Mouse (Mus musculus): Measurements from ENCODE around the gene Gng13. TPM values are rescaled to one million over a fixed set of nuclear protein-coding genes. Genes with fewer than 3 reads are reported as not detected.
A peak's percentile ranks its signal among the peaks of the same experiment; 100 is the strongest.

Gng13 gene
- polyA plus RNA-seq, 2 experiments = not detected

GRCm38 (mm10) chr17:25727265-25728008 lies 10.5 kb downstream of the Gng13 start, which contains the start of the genes Chtf18 and Rpusd1:
Chtf18 (minus strand) TSS chr17:25727419.
Rpusd1 (plus strand) TSS chr17:25727670.
- peak; percentile 97 for ATAC-seq (ENCODE audit: insufficient read depth)
- Histone ChIP-seq H3K27ac (peak within 1 kb of the TSS; percentile 10; the same call in 1 of the 2 replicates), H3K4me3 (ENCODE audit: insufficient read depth in 1 of 2, low read depth in 2 of 2, low read length in 2 of 2) (peak within 1 kb of the TSS; percentile 73 to 95), H3K27me3 (ENCODE audit: control insufficient read depth, insufficient read depth, low read length) (no peaks in the 10 kb centered on the region), H3K36me3 (replicated peaks; ENCODE audit: control insufficient read depth, insufficient read depth, low read depth) (no peaks in the 10 kb centered on the region; the same call in none of the 2 replicates), H3K9me3 (ENCODE audit: control insufficient read depth, low read length) (no peaks in the 10 kb centered on the region), H3K4me1 (replicated peaks; ENCODE audit: control insufficient read depth in 2 of 2, insufficient read depth in 2 of 2, low read length in 1 of 2) (peaks cover 0 to 2% of the 10 kb centered on the region in 2 experiments; a peak in 1 of 4 replicates), H3K9ac (replicated peaks) (peak within 1 kb of the TSS; percentile 75), H3K4me2 (ENCODE audit: low read depth) (peak within 1 kb of the TSS; percentile 78)
- WGBS (ENCODE audit: insufficient replicate concordance) = 1% methylated on average over 37 of the region's 37 CpGs
- TF ChIP-seq CTCF (IDR thresholded peaks at IDR 0.05; ENCODE audit: low read depth) (no peak), EP300 (IDR thresholded peaks at IDR 0.05; ENCODE audit: low read depth) (no peak)
- peak; percentile 100 for DNase-seq (ENCODE audit: low read depth in 3 of 3, low spot score in 3 of 3)

GRCm38 (mm10) chr17:25728009-25728270 lies 11.0 kb downstream of the Gng13 start:
- no peak for DNase-seq (ENCODE audit: low read depth in 3 of 3, low spot score in 3 of 3)
- Histone ChIP-seq H3K9ac (replicated peaks) (peak overlapping the region; percentile 75), H3K27ac (peak overlapping the region; percentile 10; the same call in 1 of the 2 replicates), H3K4me1 (replicated peaks; ENCODE audit: control insufficient read depth in 2 of 2, insufficient read depth in 2 of 2, low read length in 1 of 2) (peaks cover 0 to 2% of the 10 kb centered on the region in 2 experiments; a peak in 1 of 4 replicates), H3K4me2 (ENCODE audit: low read depth) (peak overlapping the region; percentile 78), H3K27me3 (ENCODE audit: control insufficient read depth, insufficient read depth, low read length) (no peaks in the 10 kb centered on the region), H3K9me3 (ENCODE audit: control insufficient read depth, low read length) (no peaks in the 10 kb centered on the region), H3K36me3 (replicated peaks; ENCODE audit: control insufficient read depth, insufficient read depth, low read depth) (no peaks in the 10 kb centered on the region; the same call in 1 of the 2 replicates), H3K4me3 (ENCODE audit: insufficient read depth in 1 of 2, low read depth in 2 of 2, low read length in 2 of 2) (peak overlapping the region; percentile 60 to 73)
- ATAC-seq (ENCODE audit: insufficient read depth) = no peak
- TF ChIP-seq EP300 (IDR thresholded peaks at IDR 0.05; ENCODE audit: low read depth) = no peak
- 22% methylated on average over 4 of the region's 4 CpGs for WGBS (ENCODE audit: insufficient replicate concordance)

- no peak overlapping the region for H3K9ac ChIP-seq (replicated peaks)
- H3K4me1 ChIP-seq (replicated peaks; ENCODE audit: control insufficient read depth in 2 of 2, insufficient read depth in 2 of 2, low read length in 1 of 2) = no peaks in the 10 kb centered on the region; a peak in 1 of 4 replicates
- peak; percentile 97 for TF ChIP-seq CTCF (IDR thresholded peaks at IDR 0.05; ENCODE audit: low read depth)
- TF ChIP-seq EP300 (IDR thresholded peaks at IDR 0.05; ENCODE audit: low read depth) = no peak
- WGBS (ENCODE audit: insufficient replicate concordance) = 22% methylated on average over 2 of the region's 2 CpGs
- ATAC-seq (ENCODE audit: insufficient read depth) (no peak), DNase-seq (ENCODE audit: low read depth in 3 of 3, low spot score in 3 of 3) (peak; percentile 29 to 67 (median 35))
- no peak overlapping the region for H3K4me2 ChIP-seq (ENCODE audit: low read depth)
- H3K27me3 ChIP-seq (ENCODE audit: control insufficient read depth, insufficient read depth, low read length) = no peaks in the 10 kb centered on the region
- H3K36me3 ChIP-seq (replicated peaks; ENCODE audit: control insufficient read depth, insufficient read depth, low read depth) = no peaks in the 10 kb centered on the region
- H3K27ac ChIP-seq = no peak overlapping the region
- H3K9me3 ChIP-seq (ENCODE audit: control insufficient read depth, low read length) = no peaks in the 10 kb centered on the region
- no peak overlapping the region for H3K4me3 ChIP-seq (ENCODE audit: insufficient read depth in 1 of 2, low read depth in 2 of 2, low read length in 2 of 2)
Observed at GRCm38 (mm10) chr17:25732082-25732481, 15.1 kb downstream of the Gng13 start.

GRCm38 (mm10) chr17:25735246-25735645 lies 18.3 kb downstream of the Gng13 start:
- no peak for ATAC-seq (ENCODE audit: insufficient read depth)
- Histone ChIP-seq H3K9me3 (ENCODE audit: control insufficient read depth, low read length) (no peaks in the 10 kb centered on the region), H3K4me1 (replicated peaks; ENCODE audit: control insufficient read depth in 2 of 2, insufficient read depth in 2 of 2, low read length in 1 of 2) (no peaks in the 10 kb centered on the region), H3K27me3 (ENCODE audit: control insufficient read depth, insufficient read depth, low read length) (no peaks in the 10 kb centered on the region), H3K4me3 (ENCODE audit: insufficient read depth in 1 of 2, low read depth in 2 of 2, low read length in 2 of 2) (no peak overlapping the region), H3K27ac (no peak overlapping the region), H3K4me2 (ENCODE audit: low read depth) (no peak overlapping the region), H3K9ac (replicated peaks) (no peak overlapping the region), H3K36me3 (replicated peaks; ENCODE audit: control insufficient read depth, insufficient read depth, low read depth) (no peaks in the 10 kb centered on the region)
- TF ChIP-seq CTCF (IDR thresholded peaks at IDR 0.05; ENCODE audit: low read depth) (no peak), EP300 (IDR thresholded peaks at IDR 0.05; ENCODE audit: low read depth) (no peak)
- no peak for DNase-seq (ENCODE audit: low read depth in 3 of 3, low spot score in 3 of 3)
- WGBS (ENCODE audit: insufficient replicate concordance) = 67% methylated on average over 5 of the region's 5 CpGs

GRCm38 (mm10) chr17:25735745-25736144 lies 18.8 kb downstream of the Gng13 start, which contains the start of gene Mslnl:
Mslnl (plus strand) TSS chr17:25736042.
- H3K9me3 ChIP-seq (ENCODE audit: control insufficient read depth, low read length) = no peaks in the 10 kb centered on the region
- no peak within 1 kb of the TSS for H3K27ac ChIP-seq
- H3K36me3 ChIP-seq (replicated peaks; ENCODE audit: control insufficient read depth, insufficient read depth, low read depth) = no peaks in the 10 kb centered on the region
- DNase-seq (ENCODE audit: low read depth in 3 of 3, low spot score in 3 of 3) (no peak), ATAC-seq (ENCODE audit: insufficient read depth) (no peak)
- H3K27me3 ChIP-seq (ENCODE audit: control insufficient read depth, insufficient read depth, low read length) = no peaks in the 10 kb centered on the region
- TF ChIP-seq EP300 (IDR thresholded peaks at IDR 0.05; ENCODE audit: low read depth) = no peak
- TF ChIP-seq CTCF (IDR thresholded peaks at IDR 0.05; ENCODE audit: low read depth) = no peak
- no peak within 1 kb of the TSS for H3K4me2 ChIP-seq (ENCODE audit: low read depth)
- WGBS (ENCODE audit: insufficient replicate concordance) = 58% methylated on average over 3 of the region's 3 CpGs
- no peak within 1 kb of the TSS for H3K9ac ChIP-seq (replicated peaks)
- H3K4me1 ChIP-seq (replicated peaks; ENCODE audit: control insufficient read depth in 2 of 2, insufficient read depth in 2 of 2, low read length in 1 of 2) = no peaks in the 10 kb centered on the region
- H3K4me3 ChIP-seq (ENCODE audit: insufficient read depth in 1 of 2, low read depth in 2 of 2, low read length in 2 of 2) = no peak within 1 kb of the TSS

Measured in liver, embryonic 14.5 days (tissue).